In genomic region chr6:99137071-99137470, GRCm38 (mm10) we compare ENCODE assay signal across 20 mouse cellular contexts.
"Had no signal": no experiment of that assay in that cellular context is flagged by ENCODE, and none has a peak within 500 bp of the region (broad histone marks: within the 10 kb centered on the region; RNA-seq: fewer than 3 reads in every experiment).

No protein-coding gene starts in this region.

- H3K36me3 ChIP-seq: lung, embryonic 15.5 days; midbrain, embryonic 12.5 days; neural tube, embryonic 13.5 days; neural tube, embryonic 15.5 days; stomach, embryonic 15.5 days had no signal

- ATAC-seq: liver, postnatal 0 days; lung, postnatal 0 days; midbrain, embryonic 16.5 days had no signal

- H3K4me1 ChIP-seq: stomach, embryonic 15.5 days had no signal

- H3K9me3 ChIP-seq: lung, embryonic 15.5 days; megakaryocyte, embryonic 14.5 days; midbrain, embryonic 12.5 days; neural tube, embryonic 13.5 days; neural tube, embryonic 15.5 days; stomach, embryonic 15.5 days had no signal

- H3K4me2 ChIP-seq: lung, embryonic 15.5 days; midbrain, embryonic 12.5 days; neural tube, embryonic 13.5 days; neural tube, embryonic 15.5 days; stomach, embryonic 15.5 days had no signal

- H3K27ac ChIP-seq: lung, embryonic 15.5 days; macrophage; neural tube, embryonic 15.5 days; stomach, embryonic 15.5 days; stomach, postnatal 0 days had no signal

- H3K4me3 ChIP-seq: lung, embryonic 15.5 days; megakaryocyte, embryonic 14.5 days; midbrain, embryonic 12.5 days; myocyte; neural tube, embryonic 13.5 days; neural tube, embryonic 15.5 days; stomach, embryonic 15.5 days had no signal

- DNase-seq: liver, postnatal 0 days; lung, adult 2 months; lung, postnatal 14 days; lung, postnatal 36 days; midbrain, embryonic 14.5 days; right cerebral cortex, postnatal 14 days; thymus, adult 2 months; thymus, postnatal 25 days; thymus, postnatal 4 days had no signal

- H3K27me3 ChIP-seq: lung, embryonic 15.5 days; megakaryocyte, embryonic 14.5 days; midbrain, embryonic 12.5 days; neural tube, embryonic 13.5 days; neural tube, embryonic 15.5 days; stomach, embryonic 15.5 days had no signal

- H3K9ac ChIP-seq: liver, postnatal 0 days; lung, embryonic 15.5 days; midbrain, embryonic 12.5 days; neural tube, embryonic 15.5 days; stomach, embryonic 15.5 days had no signal
